Mouse (Mus musculus) heart, embryonic 12.5 days (tissue): ENCODE results near the gene Habp2. TPM values are rescaled to one million over a fixed set of nuclear protein-coding genes. Genes with fewer than 3 reads are reported as not detected.
"Not testable (repeated sequence)": the region's sequence is repeated elsewhere in the genome, so short reads cannot be mapped to it uniquely, and the experiment has no call there.

Experiments
- ATAC-seq: fragments of 200-750 bp; cut with Nextera tagmentation; 2 replicates; pipeline ENCODE4 v1.8.0; 2017; ENCODE audit warnings: moderate TSS enrichment, moderate library complexity; ENCODE audit not compliant: insufficient number of reproducible peaks, low FRiP score
- H3K27ac ChIP-seq: fragments of 300-500 bp; sonication (generic); 2 replicates; pipeline ENCODE4 v1.5.1; 2016; ENCODE audit warnings: mild to moderate bottlenecking, moderate library complexity; ENCODE audit not compliant: poor library complexity, severe bottlenecking
- H3K27me3 ChIP-seq: fragments of 300-500 bp; sonication (generic); replicated peaks from 2 replicates; pipeline ENCODE4 v1.6.1; 2016; ENCODE audit warnings: mild to moderate bottlenecking, moderate library complexity
- H3K36me3 ChIP-seq: fragments of 300-500 bp; sonication (generic); 2 replicates; pipeline ENCODE4 v1.6.1; 2016; ENCODE audit warnings: mild to moderate bottlenecking, moderate library complexity
- H3K4me1 ChIP-seq: fragments of 300-500 bp; sonication (generic); replicated peaks from 2 replicates; pipeline ENCODE4 v1.6.1; 2016; ENCODE audit warnings: mild to moderate bottlenecking
- H3K4me2 ChIP-seq: fragments of 300-500 bp; sonication (generic); 2 replicates; pipeline ENCODE4 v1.6.1; 2016; ENCODE audit warnings: mild to moderate bottlenecking, moderate library complexity
- H3K4me3 ChIP-seq: fragments of 300-500 bp; sonication (generic); 2 replicates; pipeline ENCODE4 v1.5.1; 2016; ENCODE audit warnings: mild to moderate bottlenecking
- H3K9ac ChIP-seq: fragments of 300-500 bp; sonication (generic); 2 replicates; pipeline ENCODE4 v1.6.1; 2016; ENCODE audit warnings: mild to moderate bottlenecking, moderate library complexity
- H3K9me3 ChIP-seq: fragments of 300-500 bp; sonication (generic); replicated peaks from 2 replicates; pipeline ENCODE4 v1.6.1; 2016; ENCODE audit warnings: mild to moderate bottlenecking, moderate library complexity
- WGBS: fragments of 180-500 bp; shearing (Covaris S2); methylation state at CpG from one replicate; pipeline ENCODE4 v1.1.7; 2016; 5-methylcytosine and 5-hydroxymethylcytosine counted together
- polyA plus RNA-seq: library from polyadenylated mRNA; unstranded; fragments of >200 nt; fragmentation: Nextera tagmentation; extraction: Ambion mirVana; gene quantifications from 2 replicates; pipeline ENCODE4 v1.2.1, GENCODE M21; 2016

Habp2 gene
- polyA plus RNA-seq, 1 experiment from 2014 or later: 1.9 TPM

- Histone ChIP-seq H3K4me3 (no peak overlapping the region), H3K36me3 (peaks cover 68% of the 10 kb centered on the region)
Observed at GRCm38 (mm10) chr19:56336826-56337225, 49.9 kb downstream of the Habp2 start.

GRCm38 (mm10) chr19:56342006-56342405 is 55.1 kb downstream of the Habp2 start:
- Histone ChIP-seq H3K9ac (no peak overlapping the region), H3K4me1 (no peaks in the 10 kb centered on the region), H3K27me3 (peaks cover 8% of the 10 kb centered on the region; the same call in 1 of the 2 replicates), H3K4me3 (no peak overlapping the region), H3K4me2 (no peak overlapping the region), H3K9me3 (no peaks in the 10 kb centered on the region), H3K36me3 (peaks cover 45% of the 10 kb centered on the region), H3K27ac (no peak overlapping the region)
- WGBS: 74% methylated on average over 8 of the region's 8 CpGs
- ATAC-seq: no peak

More at GRCm38 (mm10) chr19:56336826-56337225, 49.9 kb downstream of the Habp2 start:
- no peaks in the 10 kb centered on the region for H3K4me1 ChIP-seq
- no peak for ATAC-seq
- H3K4me2 ChIP-seq: no peak overlapping the region
- H3K9me3 ChIP-seq: no peaks in the 10 kb centered on the region
- H3K9ac ChIP-seq: no peak overlapping the region
- 0 out of 2 replicates have a peak, but pooled peaks cover 5% of the 10 kb centered on the region for H3K27me3 ChIP-seq
- no peak overlapping the region for H3K27ac ChIP-seq
- WGBS: 67% methylated on average over 12 of the region's 12 CpGs

GRCm38 (mm10) chr19:56343869-56344563 is 57.1 kb downstream of the Habp2 start:
- Histone ChIP-seq H3K4me3 (no peak overlapping the region), H3K9ac (no peak overlapping the region), H3K9me3 (no peaks in the 10 kb centered on the region), H3K27ac (no peak overlapping the region), H3K4me1 (no peaks in the 10 kb centered on the region), H3K36me3 (peaks cover 37% of the 10 kb centered on the region), H3K4me2 (no peak overlapping the region; the same call in 1 of the 2 replicates), H3K27me3 (peaks cover 8% of the 10 kb centered on the region; the same call in 1 of the 2 replicates)
- no peak for ATAC-seq
- WGBS: 69% methylated on average over 26 of the region's 26 CpGs

GRCm38 (mm10) chr19:56346016-56346415 is 59.1 kb downstream of the Habp2 start:
- no peak for ATAC-seq
- Histone ChIP-seq H3K9ac (no peak overlapping the region), H3K4me2 (no peak overlapping the region), H3K36me3 (peaks cover 23% of the 10 kb centered on the region), H3K4me3 (no peak overlapping the region), H3K27ac (no peak overlapping the region), H3K4me1 (peaks cover 5% of the 10 kb centered on the region; the same call in 1 of the 2 replicates), H3K9me3 (no peaks in the 10 kb centered on the region), H3K27me3 (peaks cover 3% of the 10 kb centered on the region; the same call in 1 of the 2 replicates)
- WGBS: 80% methylated on average over 3 of the region's 3 CpGs

GRCm38 (mm10) chr19:56346750-56347149 is 59.8 kb downstream of the Habp2 start:
- no peak overlapping the region for H3K4me2 ChIP-seq
- WGBS: 51% methylated on average over 13 of the region's 13 CpGs
- peaks cover 5% of the 10 kb centered on the region; the same call in 1 of the 2 replicates for H3K4me1 ChIP-seq
- H3K9me3 ChIP-seq: no peaks in the 10 kb centered on the region
- H3K27me3 ChIP-seq: peaks cover 3% of the 10 kb centered on the region; the same call in 1 of the 2 replicates
- no peak for ATAC-seq
- H3K36me3 ChIP-seq: peaks cover 23% of the 10 kb centered on the region
- H3K9ac ChIP-seq: no peak overlapping the region
- no peak overlapping the region for H3K4me3 ChIP-seq
- no peak overlapping the region for H3K27ac ChIP-seq

- Histone ChIP-seq H3K36me3 (peaks cover 28% of the 10 kb centered on the region), H3K4me2 (no peak overlapping the region), H3K27ac (no peak overlapping the region), H3K27me3 (peaks cover 3% of the 10 kb centered on the region; the same call in 1 of the 2 replicates), H3K4me3 (no peak overlapping the region), H3K9me3 (peaks cover 9% of the 10 kb centered on the region), H3K9ac (no peak overlapping the region), H3K4me1 (peaks cover 5% of the 10 kb centered on the region; the same call in 1 of the 2 replicates)
- 35% methylated on average over 6 of the region's 6 CpGs for WGBS
- ATAC-seq: no peak
Observed at GRCm38 (mm10) chr19:56349295-56349694, 62.4 kb downstream of the Habp2 start.

- no peak for ATAC-seq
- WGBS: 82% methylated on average over 10 of the region's 10 CpGs
- no peak overlapping the region for H3K27ac ChIP-seq
- H3K4me2 ChIP-seq: no peak overlapping the region
- H3K36me3 ChIP-seq: peaks cover 42% of the 10 kb centered on the region
- H3K4me1 ChIP-seq: peaks cover 25% of the 10 kb centered on the region
- H3K4me3 ChIP-seq: no peak overlapping the region
- no peak overlapping the region for H3K9ac ChIP-seq
- peaks cover 9% of the 10 kb centered on the region for H3K9me3 ChIP-seq
- H3K27me3 ChIP-seq: no peaks in the 10 kb centered on the region
Observed at GRCm38 (mm10) chr19:56353689-56354088, 66.8 kb downstream of the Habp2 start.

- 80% methylated on average over 12 of the region's 12 CpGs for WGBS
- Histone ChIP-seq H3K27me3 (no peaks in the 10 kb centered on the region), H3K4me3 (no peak overlapping the region), H3K27ac (no peak overlapping the region), H3K36me3 (peaks cover 42% of the 10 kb centered on the region), H3K4me1 (peaks cover 20% of the 10 kb centered on the region), H3K9ac (no peak overlapping the region), H3K4me2 (no peak overlapping the region), H3K9me3 (peaks cover 9% of the 10 kb centered on the region)
- ATAC-seq: 0 out of 2 replicates have a peak, but pooled peaks have one; percentile 11
Observed at GRCm38 (mm10) chr19:56355201-56355600, 68.3 kb downstream of the Habp2 start.

- H3K4me2 ChIP-seq: peak overlapping the region; percentile 11; the same call in 1 of the 2 replicates
- H3K9ac ChIP-seq: no peak overlapping the region
- H3K36me3 ChIP-seq: peaks cover 47% of the 10 kb centered on the region
- 0 out of 2 replicates have a peak, but pooled peaks have one; percentile 26 for ATAC-seq
- H3K27ac ChIP-seq: peak overlapping the region; percentile 12; the same call in 1 of the 2 replicates
- peaks cover 20% of the 10 kb centered on the region for H3K4me1 ChIP-seq
- no peaks in the 10 kb centered on the region for H3K27me3 ChIP-seq
- H3K4me3 ChIP-seq: no peak overlapping the region
- 40% methylated on average over 17 of the region's 17 CpGs for WGBS
- H3K9me3 ChIP-seq: peaks cover 9% of the 10 kb centered on the region
Observed at GRCm38 (mm10) chr19:56356480-56357373, 69.8 kb downstream of the Habp2 start.

GRCm38 (mm10) chr19:56357374-56357708 is 70.4 kb downstream of the Habp2 start:
- H3K9me3 ChIP-seq, ATAC-seq, H3K9ac ChIP-seq, H3K27ac ChIP-seq, H3K27me3 ChIP-seq, H3K4me3 ChIP-seq: not testable (repeated sequence)
- H3K4me1 ChIP-seq: peaks cover 20% of the 10 kb centered on the region
- WGBS: 56% methylated on average over 2 of the region's 2 CpGs
- peaks cover 48% of the 10 kb centered on the region for H3K36me3 ChIP-seq
- H3K4me2 ChIP-seq: peak overlapping the region; percentile 11; the same call in 1 of the 2 replicates

GRCm38 (mm10) chr19:56358890-56359289 is 72.0 kb downstream of the Habp2 start:
- ATAC-seq: no peak
- Histone ChIP-seq H3K4me2 (no peak overlapping the region), H3K9ac (no peak overlapping the region), H3K9me3 (no peaks in the 10 kb centered on the region), H3K27ac (no peak overlapping the region), H3K27me3 (no peaks in the 10 kb centered on the region), H3K4me3 (no peak overlapping the region), H3K36me3 (peaks cover 48% of the 10 kb centered on the region), H3K4me1 (peaks cover 20% of the 10 kb centered on the region)
- 86% methylated on average over 2 of the region's 2 CpGs for WGBS
